Mouse (Mus musculus): ENCODE data around the gene Klrb1c. TPM values are rescaled to one million over a fixed set of nuclear protein-coding genes. Genes with fewer than 3 reads are reported as not detected.
"Not testable (repeated sequence)": the region's sequence is repeated elsewhere in the genome, so short reads cannot be mapped to it uniquely, and the experiment has no call there.

The Klrb1c gene
- polyA plus RNA-seq, 1 experiment from 2014 or later = not detected

DNA sequence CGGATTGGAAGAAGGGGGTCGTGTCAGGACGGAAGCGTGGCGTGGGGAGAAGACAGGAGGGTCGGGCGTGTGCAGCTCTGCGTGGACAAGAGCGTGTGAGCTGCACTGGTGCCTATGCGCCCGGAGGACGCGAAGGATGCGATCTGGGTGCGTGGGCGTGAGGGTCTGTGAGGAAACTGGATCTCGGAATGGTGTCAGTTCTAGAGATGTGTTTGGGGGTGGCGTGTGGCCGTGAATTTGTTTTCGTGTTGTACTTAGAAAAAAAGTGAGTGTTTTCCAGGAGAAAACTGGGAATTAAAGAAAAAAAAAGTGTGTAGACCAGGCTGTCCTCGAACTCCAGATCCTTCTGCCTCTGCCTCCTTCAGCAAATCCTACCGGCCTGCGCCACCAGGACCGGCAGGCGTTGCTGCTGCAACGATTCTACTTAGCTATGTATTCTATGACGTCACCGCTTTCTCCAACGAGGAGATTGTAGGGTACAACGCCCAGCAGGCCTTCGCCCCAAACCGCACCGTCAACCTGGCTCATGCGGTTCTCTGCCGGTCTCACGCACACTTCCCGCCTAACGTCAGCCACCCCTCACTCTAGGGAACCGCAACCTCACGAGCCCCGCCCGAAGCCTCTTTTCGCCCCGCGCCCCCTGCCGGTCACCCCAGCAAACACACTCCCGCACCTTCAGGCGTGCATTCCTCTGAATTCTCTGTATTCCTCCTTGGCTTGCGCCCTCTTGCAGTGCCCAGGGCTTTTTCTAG is 10.3 kb upstream of the Klrb1c start:
- Histone ChIP-seq H3K9ac (ENCODE audit: low read length) (peak overlapping the region; percentile 64), H3K27ac (ENCODE audit: low read depth, low read length) (peak overlapping the region; percentile 68), H3K4me3 (ENCODE audit: low read depth, low read length) (peak overlapping the region; percentile 53), H3K4me2 (ENCODE audit: low read length) (peak overlapping the region; percentile 58)
- H3K9me3 ChIP-seq (replicated peaks; ENCODE audit: control insufficient read depth, low read length); H3K4me1 ChIP-seq (ENCODE audit: control insufficient read depth, insufficient read depth, low read length); H3K27me3 ChIP-seq (replicated peaks; ENCODE audit: control insufficient read depth, insufficient read depth, low read length); H3K36me3 ChIP-seq (ENCODE audit: control insufficient read depth, insufficient read depth, low read length): not testable (repeated sequence)
- ATAC-seq = peak; percentile 74
- under 1% methylated on average over 48 of the region's 49 CpGs for WGBS
- DNase-seq (ENCODE audit: low spot score) = peak; percentile 95

- Histone ChIP-seq H3K4me2 (ENCODE audit: low read length) (peak overlapping the region; percentile 58), H3K4me3 (ENCODE audit: low read depth, low read length) (peak overlapping the region; percentile 53), H3K27ac (ENCODE audit: low read depth, low read length) (peak overlapping the region; percentile 68), H3K9ac (ENCODE audit: low read length) (peak overlapping the region; percentile 64)
- WGBS = under 1% methylated on average over 20 of the region's 20 CpGs
- H3K36me3 ChIP-seq (ENCODE audit: control insufficient read depth, insufficient read depth, low read length); H3K9me3 ChIP-seq (replicated peaks; ENCODE audit: control insufficient read depth, low read length); H3K4me1 ChIP-seq (ENCODE audit: control insufficient read depth, insufficient read depth, low read length); H3K27me3 ChIP-seq (replicated peaks; ENCODE audit: control insufficient read depth, insufficient read depth, low read length): not testable (repeated sequence)
- peak; percentile 86 for DNase-seq (ENCODE audit: low spot score)
- ATAC-seq = peak; percentile 43
These were observed 9.7 kb upstream of the Klrb1c start for GRCm38 (mm10) chr6:128798772-128799143.

GRCm38 (mm10) chr6:128797936-128798771 is 9.1 kb upstream of the Klrb1c start:
- peak; percentile 51 for DNase-seq (ENCODE audit: low spot score)
- no peaks in the 10 kb centered on the region for H3K36me3 ChIP-seq (ENCODE audit: control insufficient read depth, insufficient read depth, low read length)
- no peak for ATAC-seq
- no peak overlapping the region for H3K27ac ChIP-seq (ENCODE audit: low read depth, low read length)
- H3K4me3 ChIP-seq (ENCODE audit: low read depth, low read length) = peak overlapping the region; percentile 53
- H3K27me3 ChIP-seq (replicated peaks; ENCODE audit: control insufficient read depth, insufficient read depth, low read length) = no peaks in the 10 kb centered on the region
- peak overlapping the region; percentile 54 for H3K9ac ChIP-seq (ENCODE audit: low read length)
- no peaks in the 10 kb centered on the region for H3K9me3 ChIP-seq (replicated peaks; ENCODE audit: control insufficient read depth, low read length)
- peaks cover 4% of the 10 kb centered on the region; the same call in 1 of the 2 replicates for H3K4me1 ChIP-seq (ENCODE audit: control insufficient read depth, insufficient read depth, low read length)
- 9% methylated on average over 15 of the region's 15 CpGs for WGBS
- H3K4me2 ChIP-seq (ENCODE audit: low read length) = peak overlapping the region; percentile 58

DNA sequence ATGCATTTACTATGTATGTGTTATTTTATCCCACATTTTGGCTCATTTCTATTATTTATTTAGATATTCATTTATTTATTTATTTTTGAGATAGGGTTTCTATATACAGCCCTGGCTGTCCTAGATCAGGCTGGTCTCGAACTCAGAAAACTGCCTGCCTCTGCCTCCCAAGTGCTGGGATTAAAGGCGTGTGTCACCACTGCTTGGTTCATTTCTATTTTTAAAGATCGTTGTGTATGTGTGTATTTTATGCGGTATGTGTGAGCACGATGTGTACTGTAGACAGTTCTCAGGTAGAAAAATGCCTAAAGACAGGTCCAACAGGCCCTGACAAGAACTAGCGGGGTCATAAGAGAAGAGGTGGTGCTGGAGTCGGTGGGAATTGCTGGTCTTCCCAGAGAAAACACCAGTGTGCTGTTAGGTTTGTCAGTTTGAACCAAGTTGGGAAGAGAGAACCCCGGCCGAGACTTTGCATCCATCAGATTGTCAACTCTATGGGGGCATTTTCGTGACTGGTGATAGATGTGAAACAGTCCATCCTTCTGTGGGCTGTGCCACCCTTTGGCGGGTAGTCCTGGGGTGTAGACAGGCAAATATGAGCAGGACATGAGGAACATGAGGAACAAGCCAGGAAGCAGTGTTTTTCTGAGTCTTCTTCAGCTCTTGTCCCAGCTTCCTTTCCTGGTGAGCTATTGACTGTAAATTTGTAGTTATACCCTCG is 8.3 kb upstream of the Klrb1c start:
- Histone ChIP-seq H3K4me2 (ENCODE audit: low read length) (peak overlapping the region; percentile 58), H3K9ac (ENCODE audit: low read length) (peak overlapping the region; percentile 54; the same call in 1 of the 2 replicates), H3K4me3 (ENCODE audit: low read depth, low read length) (peak overlapping the region; percentile 53), H3K27ac (ENCODE audit: low read depth, low read length) (no peak overlapping the region), H3K36me3 (ENCODE audit: control insufficient read depth, insufficient read depth, low read length) (no peaks in the 10 kb centered on the region), H3K27me3 (replicated peaks; ENCODE audit: control insufficient read depth, insufficient read depth, low read length) (no peaks in the 10 kb centered on the region), H3K9me3 (replicated peaks; ENCODE audit: control insufficient read depth, low read length) (no peaks in the 10 kb centered on the region), H3K4me1 (ENCODE audit: control insufficient read depth, insufficient read depth, low read length) (peaks cover 4% of the 10 kb centered on the region; the same call in 1 of the 2 replicates)
- ATAC-seq = no peak
- DNase-seq (ENCODE audit: low spot score) = no peak
- WGBS = 78% methylated on average over 12 of the region's 12 CpGs

GRCm38 (mm10) chr6:128796321-128796955 is 7.4 kb upstream of the Klrb1c start:
- 79% methylated on average over 8 of the region's 8 CpGs for WGBS
- no peaks in the 10 kb centered on the region for H3K9me3 ChIP-seq (replicated peaks; ENCODE audit: control insufficient read depth, low read length)
- H3K4me1 ChIP-seq (ENCODE audit: control insufficient read depth, insufficient read depth, low read length) = peaks cover 4% of the 10 kb centered on the region; the same call in 1 of the 2 replicates
- H3K27ac ChIP-seq (ENCODE audit: low read depth, low read length) = no peak overlapping the region
- no peak for DNase-seq (ENCODE audit: low spot score)
- no peak overlapping the region for H3K4me3 ChIP-seq (ENCODE audit: low read depth, low read length)
- H3K27me3 ChIP-seq (replicated peaks; ENCODE audit: control insufficient read depth, insufficient read depth, low read length) = no peaks in the 10 kb centered on the region
- H3K9ac ChIP-seq (ENCODE audit: low read length) = no peak overlapping the region
- no peak for ATAC-seq
- no peak overlapping the region for H3K4me2 ChIP-seq (ENCODE audit: low read length)
- no peaks in the 10 kb centered on the region for H3K36me3 ChIP-seq (ENCODE audit: control insufficient read depth, insufficient read depth, low read length)

DNA sequence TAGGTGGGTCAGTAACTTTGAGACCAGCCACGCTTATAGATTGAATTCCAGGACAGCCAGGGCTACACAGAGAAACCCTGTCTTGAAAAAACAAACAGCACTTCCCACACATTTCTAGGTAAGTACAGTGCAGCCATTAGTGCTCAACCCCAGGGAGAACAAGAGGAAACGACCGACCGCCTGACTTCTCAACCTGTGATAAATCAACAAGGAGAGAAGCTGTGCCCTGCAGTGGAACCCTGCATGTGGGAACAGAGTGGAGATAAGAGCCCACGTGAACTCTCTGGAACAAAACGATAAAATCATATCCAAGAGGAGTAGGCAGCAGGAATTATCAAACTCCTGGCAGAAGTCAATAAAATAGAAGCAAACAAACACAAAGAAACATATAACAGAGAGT is 4.7 kb upstream of the Klrb1c start:
- DNase-seq (ENCODE audit: low spot score) (no peak), ATAC-seq (no peak)
- Histone ChIP-seq H3K9me3 (replicated peaks; ENCODE audit: control insufficient read depth, low read length) (no peaks in the 10 kb centered on the region), H3K36me3 (ENCODE audit: control insufficient read depth, insufficient read depth, low read length) (no peaks in the 10 kb centered on the region), H3K27me3 (replicated peaks; ENCODE audit: control insufficient read depth, insufficient read depth, low read length) (no peaks in the 10 kb centered on the region), H3K4me3 (ENCODE audit: low read depth, low read length) (no peak overlapping the region), H3K27ac (ENCODE audit: low read depth, low read length) (no peak overlapping the region), H3K9ac (ENCODE audit: low read length) (no peak overlapping the region), H3K4me2 (ENCODE audit: low read length) (no peak overlapping the region), H3K4me1 (ENCODE audit: control insufficient read depth, insufficient read depth, low read length) (peaks cover 4% of the 10 kb centered on the region; the same call in 1 of the 2 replicates)
- WGBS = 83% methylated on average over 6 of the region's 6 CpGs

GRCm38 (mm10) chr6:128790491-128790994 is 1.5 kb upstream of the Klrb1c start:
- H3K4me1 ChIP-seq (ENCODE audit: control insufficient read depth, insufficient read depth, low read length); H3K27ac ChIP-seq (ENCODE audit: low read depth, low read length); H3K36me3 ChIP-seq (ENCODE audit: control insufficient read depth, insufficient read depth, low read length); H3K27me3 ChIP-seq (replicated peaks; ENCODE audit: control insufficient read depth, insufficient read depth, low read length); DNase-seq (ENCODE audit: low spot score); ATAC-seq; H3K4me3 ChIP-seq (ENCODE audit: low read depth, low read length); H3K9me3 ChIP-seq (replicated peaks; ENCODE audit: control insufficient read depth, low read length); H3K4me2 ChIP-seq (ENCODE audit: low read length); H3K9ac ChIP-seq (ENCODE audit: low read length): not testable (repeated sequence)
- 88% methylated on average over 4 of the region's 4 CpGs for WGBS

DNA sequence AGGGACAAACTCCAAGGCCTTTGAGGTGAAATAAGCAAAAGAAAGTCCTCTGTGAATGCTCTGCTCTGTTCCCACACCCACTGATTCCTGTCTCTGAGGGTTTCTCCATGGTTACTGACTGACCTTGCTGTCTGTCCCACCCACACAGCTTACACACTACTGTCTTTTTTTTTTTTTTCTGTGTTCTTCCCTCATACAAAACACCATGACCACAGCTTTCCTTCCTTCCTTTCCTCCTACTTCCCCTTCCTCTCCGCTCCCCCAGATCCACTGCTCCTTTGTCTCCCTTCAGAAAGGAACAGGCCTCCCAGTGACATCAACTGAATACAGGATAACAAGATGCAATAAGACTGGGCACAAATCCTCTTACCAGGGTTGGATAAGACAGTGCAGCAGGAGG is 498 bp downstream of the Klrb1c start:
- 61% methylated on average over 1 of the region's 1 CpGs for WGBS
- DNase-seq (ENCODE audit: low spot score) (no peak), ATAC-seq (no peak)
- Histone ChIP-seq H3K4me3 (ENCODE audit: low read depth, low read length) (no peak overlapping the region), H3K36me3 (ENCODE audit: control insufficient read depth, insufficient read depth, low read length) (no peaks in the 10 kb centered on the region), H3K27me3 (replicated peaks; ENCODE audit: control insufficient read depth, insufficient read depth, low read length) (no peaks in the 10 kb centered on the region), H3K9me3 (replicated peaks; ENCODE audit: control insufficient read depth, low read length) (no peaks in the 10 kb centered on the region), H3K4me1 (ENCODE audit: control insufficient read depth, insufficient read depth, low read length) (no peaks in the 10 kb centered on the region), H3K9ac (ENCODE audit: low read length) (no peak overlapping the region), H3K4me2 (ENCODE audit: low read length) (no peak overlapping the region), H3K27ac (ENCODE audit: low read depth, low read length) (no peak overlapping the region)
